Mouse (Mus musculus) heart, embryonic 16.5 days (tissue): Measurements from ENCODE around the gene Faap20. TPM values are rescaled to one million over a fixed set of nuclear protein-coding genes. Genes with fewer than 3 reads are reported as not detected.
A peak's percentile ranks its signal among the peaks of the same experiment; 100 is the strongest.

ENCODE experiments used
- ATAC-seq: fragments of 200-750 bp; cut with Nextera tagmentation; replicated peaks from 2 replicates; pipeline ENCODE4 v1.8.0; 2017; ENCODE audit warnings: moderate number of reproducible peaks; ENCODE audit not compliant: insufficient read depth, low FRiP score; ENCODE audit errors: extremely low read depth
- H3K27ac ChIP-seq: fragments of 300-500 bp; sonication (generic); 2 replicates; pipeline ENCODE4 v1.5.1; 2014; ENCODE audit warnings: mild to moderate bottlenecking, low read length, control low read depth, moderate library complexity
- H3K27me3 ChIP-seq: fragments of 300-500 bp; sonication (generic); 2 replicates; pipeline ENCODE4 v1.6.1; 2014; ENCODE audit warnings: low read length, mixed read lengths; ENCODE audit not compliant: control insufficient read depth, insufficient read depth
- H3K36me3 ChIP-seq: fragments of 300-500 bp; sonication (generic); 2 replicates; pipeline ENCODE4 v1.6.1; 2014; ENCODE audit not compliant: control insufficient read depth, insufficient read depth
- H3K4me1 ChIP-seq: fragments of 300-500 bp; sonication (generic); 2 replicates; pipeline ENCODE4 v1.6.1; 2014; ENCODE audit warnings: low read length, mixed read lengths; ENCODE audit not compliant: control insufficient read depth, insufficient read depth
- H3K4me2 ChIP-seq: fragments of 300-500 bp; sonication (generic); 2 replicates; pipeline ENCODE4 v1.6.1; 2014; ENCODE audit warnings: low read depth, mild to moderate bottlenecking, control low read depth, low read length
- H3K4me3 ChIP-seq: fragments of 300-500 bp; sonication (generic); 2 replicates; pipeline ENCODE4 v1.5.1; 2014; ENCODE audit warnings: mild to moderate bottlenecking, control low read depth, low read length
- H3K9ac ChIP-seq: fragments of 300-500 bp; sonication (generic); 2 replicates; pipeline ENCODE4 v1.6.1; 2014; ENCODE audit warnings: low read length, control low read depth
- H3K9me3 ChIP-seq: fragments of 300-500 bp; sonication (generic); replicated peaks from 2 replicates; pipeline ENCODE4 v1.6.1; 2016; ENCODE audit warnings: low read length; ENCODE audit not compliant: control insufficient read depth
- WGBS: fragments of 180-500 bp; shearing (Covaris S2); extraction: QIAGEN DNeasy Blood & Tissue Kit; methylation state at CpG from one replicate; pipeline ENCODE4 v1.1.7; 2014; 5-methylcytosine and 5-hydroxymethylcytosine counted together
- polyA plus RNA-seq: library from polyadenylated mRNA; unstranded; fragments of >200 nt; fragmentation: Nextera tagmentation; extraction: Ambion mirVana; gene quantifications from 2 replicates; pipeline ENCODE4 v1.2.1, GENCODE M21; 2015

Faap20 gene
- polyA plus RNA-seq, 1 experiment from 2014 or later = 68.4 TPM

DNA sequence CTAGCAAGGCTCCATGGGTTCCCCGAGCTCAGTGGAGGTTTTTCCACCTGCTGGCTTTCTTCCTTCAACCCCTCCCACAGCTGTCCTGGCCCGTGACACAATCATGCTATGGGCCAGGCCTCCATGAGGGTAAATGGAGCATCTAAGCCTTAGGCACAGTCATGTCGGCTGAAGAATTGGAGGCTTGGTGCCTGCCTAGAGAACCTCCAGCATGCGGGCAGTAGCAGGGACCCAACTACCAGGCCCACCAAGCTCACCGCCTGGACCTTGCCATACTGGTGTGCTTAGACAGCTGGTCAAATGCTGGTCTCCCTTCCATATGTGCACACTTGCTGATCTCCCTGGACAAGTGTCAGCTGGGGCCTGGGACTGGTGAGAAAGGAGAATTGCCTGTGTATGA lies 23.7 kb upstream of the Faap20 start:
- WGBS = 82% methylated on average over 5 of the region's 5 CpGs

DNA sequence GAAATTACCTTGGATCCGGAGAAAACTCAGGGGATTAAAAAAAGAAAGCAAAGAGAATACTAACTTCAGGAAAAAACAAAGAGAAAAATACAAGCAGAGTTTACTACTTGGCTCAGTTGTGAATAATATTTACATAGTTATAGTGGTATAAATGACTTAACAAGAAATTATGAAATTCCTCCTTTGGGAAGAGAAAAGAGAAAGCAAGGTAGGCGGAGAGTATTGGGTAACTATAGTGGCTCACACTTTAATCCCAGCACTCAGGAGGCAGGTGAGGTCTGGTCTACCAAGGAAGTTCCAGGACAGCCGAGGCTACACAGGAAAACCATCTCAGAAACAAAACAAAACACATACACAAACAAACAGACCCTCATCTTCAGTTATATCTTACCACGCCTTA lies 21.6 kb upstream of the Faap20 start:
- Histone ChIP-seq H3K27me3 (no peaks in the 10 kb centered on the region), H3K4me2 (no peak overlapping the region), H3K4me1 (peaks cover 6% of the 10 kb centered on the region), H3K27ac (no peak overlapping the region), H3K9me3 (no peaks in the 10 kb centered on the region), H3K36me3 (no peaks in the 10 kb centered on the region), H3K9ac (no peak overlapping the region), H3K4me3 (no peak overlapping the region)
- no peak for ATAC-seq
- WGBS = 78% methylated on average over 4 of the region's 4 CpGs

More for the DNA sequence above, 23.7 kb upstream of the Faap20 start:
- no peak overlapping the region for H3K27ac ChIP-seq
- no peaks in the 10 kb centered on the region for H3K36me3 ChIP-seq
- H3K4me2 ChIP-seq = no peak overlapping the region
- H3K4me3 ChIP-seq = no peak overlapping the region
- H3K9ac ChIP-seq = no peak overlapping the region
- no peak for ATAC-seq
- H3K27me3 ChIP-seq = no peaks in the 10 kb centered on the region
- H3K9me3 ChIP-seq = no peaks in the 10 kb centered on the region
- H3K4me1 ChIP-seq = peaks cover 5% of the 10 kb centered on the region

DNA sequence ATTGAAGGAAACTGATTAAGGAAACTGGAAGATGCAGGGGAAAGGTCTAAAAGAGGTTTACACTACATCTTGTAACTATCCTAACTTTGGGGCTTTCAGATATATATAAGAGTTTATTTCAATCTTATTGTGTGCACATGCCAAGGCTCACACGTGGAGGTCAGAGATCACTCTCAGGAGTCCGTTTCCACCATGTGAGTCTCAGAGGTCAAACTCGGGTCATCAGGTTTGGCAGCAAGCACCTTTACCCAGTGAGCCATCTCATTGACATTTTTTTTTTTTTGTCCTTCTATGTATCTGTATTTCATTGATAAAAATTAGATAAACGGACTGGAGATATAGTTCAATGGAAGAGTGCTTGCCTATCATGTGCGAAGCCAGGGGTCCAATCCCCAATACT lies 21.1 kb upstream of the Faap20 start:
- H3K36me3 ChIP-seq = no peaks in the 10 kb centered on the region
- WGBS = 66% methylated on average over 5 of the region's 5 CpGs
- peaks cover 10% of the 10 kb centered on the region for H3K4me1 ChIP-seq
- H3K9ac ChIP-seq = no peak overlapping the region
- H3K4me2 ChIP-seq = no peak overlapping the region
- no peaks in the 10 kb centered on the region for H3K9me3 ChIP-seq
- H3K27me3 ChIP-seq = no peaks in the 10 kb centered on the region
- no peak overlapping the region for H3K4me3 ChIP-seq
- ATAC-seq = no peak
- H3K27ac ChIP-seq = no peak overlapping the region

DNA sequence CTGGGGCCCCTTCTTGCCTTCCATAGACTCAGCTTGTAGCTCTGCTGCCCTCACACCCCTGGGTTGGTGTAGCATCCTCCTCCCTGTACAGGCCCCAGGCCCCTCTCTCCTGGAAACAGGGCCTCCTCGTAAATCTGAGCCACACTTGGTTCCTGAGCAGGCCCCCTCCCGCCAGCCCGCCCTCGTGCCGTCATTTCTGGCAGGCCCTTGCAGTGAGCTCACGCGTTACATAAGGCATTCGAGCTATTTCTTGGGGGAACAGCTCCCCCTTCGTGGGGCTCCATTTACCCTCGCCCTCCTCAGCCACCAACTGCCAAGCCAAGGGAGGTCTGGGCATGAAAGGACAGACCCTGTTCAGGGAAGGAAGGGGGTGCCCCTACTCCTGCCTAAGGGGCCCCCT lies 15.7 kb upstream of the Faap20 start:
- Histone ChIP-seq H3K27ac (peak overlapping the region; percentile 95), H3K9me3 (no peaks in the 10 kb centered on the region), H3K4me1 (peaks cover 43% of the 10 kb centered on the region), H3K9ac (peak overlapping the region; percentile 75), H3K4me2 (peak overlapping the region; percentile 60), H3K4me3 (peak overlapping the region; percentile 22; the same call in 1 of the 2 replicates), H3K36me3 (no peaks in the 10 kb centered on the region), H3K27me3 (no peaks in the 10 kb centered on the region)
- ATAC-seq = peak; percentile 37
- 3% methylated on average over 10 of the region's 10 CpGs for WGBS

DNA sequence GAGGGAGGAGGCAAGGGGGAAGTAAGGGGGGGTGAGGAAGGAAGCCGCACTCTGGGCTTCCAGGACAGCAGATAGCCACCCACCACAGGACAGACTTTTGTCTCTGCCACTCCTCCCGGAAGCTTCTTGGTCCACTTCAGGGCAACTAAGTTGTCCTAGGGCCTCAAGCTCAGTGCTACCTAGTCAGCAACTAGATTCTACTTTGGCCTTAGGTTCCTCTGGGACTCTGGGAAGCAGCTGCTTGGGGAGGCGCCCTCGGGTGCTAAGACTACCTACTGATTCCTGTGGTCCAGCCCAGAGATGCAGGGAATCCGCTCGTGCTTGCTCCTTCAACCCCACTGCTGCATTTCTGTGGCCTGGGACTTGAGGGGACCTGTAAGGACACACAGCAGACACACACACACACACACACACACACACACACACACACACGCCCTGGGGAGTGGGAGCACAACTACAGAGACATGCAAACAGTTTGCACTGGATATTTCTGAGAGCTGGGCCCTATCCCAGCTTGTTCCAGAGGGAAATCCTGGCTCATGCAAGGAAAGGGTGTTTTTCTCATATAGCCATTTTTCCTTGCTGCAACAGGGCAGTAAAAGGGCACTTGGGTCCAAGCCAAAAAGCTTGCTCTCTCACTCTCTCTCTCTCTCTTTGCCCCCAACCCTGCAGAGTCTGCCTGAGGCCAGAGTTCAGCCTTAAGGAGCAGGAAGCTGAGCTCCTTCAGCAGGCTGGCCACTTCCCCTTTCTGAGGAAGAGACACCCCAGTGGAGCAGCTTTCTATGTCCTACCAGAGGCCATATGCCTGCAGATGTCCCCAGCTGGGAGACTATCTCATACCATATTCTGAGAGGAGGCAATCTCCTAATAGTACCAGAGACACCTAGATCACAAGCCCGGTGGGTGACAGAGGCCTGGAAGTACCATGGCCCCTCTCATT lies 15.0 kb upstream of the Faap20 start:
- 27% methylated on average over 8 of the region's 8 CpGs for WGBS
- H3K27ac ChIP-seq = peak overlapping the region; percentile 95
- 0 out of 2 replicates have a peak, but pooled peaks have one; percentile 3 for ATAC-seq
- no peaks in the 10 kb centered on the region for H3K36me3 ChIP-seq
- H3K27me3 ChIP-seq = no peaks in the 10 kb centered on the region
- peaks cover 43% of the 10 kb centered on the region for H3K4me1 ChIP-seq
- peak overlapping the region; percentile 75 for H3K9ac ChIP-seq
- H3K4me2 ChIP-seq = peak overlapping the region; percentile 60
- peak overlapping the region; percentile 22 for H3K4me3 ChIP-seq
- H3K9me3 ChIP-seq = no peaks in the 10 kb centered on the region

DNA sequence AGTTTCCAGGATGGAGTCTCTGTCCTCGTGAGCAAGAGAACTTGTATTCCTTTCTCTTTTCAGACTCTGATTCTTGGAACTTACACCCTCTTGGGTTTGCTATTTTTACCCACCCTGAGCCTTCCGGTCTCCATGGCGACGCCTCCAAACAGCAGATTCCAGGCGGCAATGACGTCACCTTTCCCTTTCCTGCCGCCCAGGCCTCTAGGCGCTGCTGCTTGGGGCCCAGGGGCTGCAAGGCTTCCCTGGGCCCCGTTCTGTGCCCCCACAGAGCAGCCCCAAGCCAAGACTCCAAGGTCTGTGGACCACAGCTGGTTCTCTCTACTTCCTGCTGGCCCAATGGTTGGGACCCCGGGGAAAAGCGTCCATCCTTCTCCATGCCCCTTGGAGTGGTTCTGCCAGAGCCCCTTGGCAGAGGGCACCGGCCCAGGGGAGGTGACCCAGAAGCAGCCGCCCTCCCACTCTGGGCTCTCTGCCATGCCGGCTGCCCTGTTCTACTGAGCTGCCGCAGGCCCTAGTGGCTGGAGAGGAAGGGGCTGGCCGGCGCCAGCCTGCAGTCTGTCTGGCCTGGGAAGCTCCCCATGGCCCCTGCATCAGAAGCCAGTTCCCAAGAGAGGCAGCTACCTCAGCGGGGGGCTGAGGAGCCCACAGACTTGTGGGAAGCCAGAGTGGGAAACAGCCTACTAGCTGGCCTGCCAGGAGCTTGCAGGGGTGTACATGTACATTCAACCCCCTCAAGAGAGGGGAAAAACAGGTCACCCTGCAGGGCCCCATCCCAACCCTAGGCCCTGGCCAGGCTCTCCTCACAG lies 14.1 kb upstream of the Faap20 start:
- Histone ChIP-seq H3K4me2 (peak overlapping the region; percentile 60), H3K27ac (peak overlapping the region; percentile 95), H3K27me3 (no peaks in the 10 kb centered on the region), H3K4me3 (peak overlapping the region; percentile 22), H3K36me3 (no peaks in the 10 kb centered on the region), H3K9me3 (no peaks in the 10 kb centered on the region), H3K4me1 (peaks cover 43% of the 10 kb centered on the region), H3K9ac (peak overlapping the region; percentile 75)
- WGBS = 3% methylated on average over 18 of the region's 18 CpGs
- peak; percentile 88 for ATAC-seq

DNA sequence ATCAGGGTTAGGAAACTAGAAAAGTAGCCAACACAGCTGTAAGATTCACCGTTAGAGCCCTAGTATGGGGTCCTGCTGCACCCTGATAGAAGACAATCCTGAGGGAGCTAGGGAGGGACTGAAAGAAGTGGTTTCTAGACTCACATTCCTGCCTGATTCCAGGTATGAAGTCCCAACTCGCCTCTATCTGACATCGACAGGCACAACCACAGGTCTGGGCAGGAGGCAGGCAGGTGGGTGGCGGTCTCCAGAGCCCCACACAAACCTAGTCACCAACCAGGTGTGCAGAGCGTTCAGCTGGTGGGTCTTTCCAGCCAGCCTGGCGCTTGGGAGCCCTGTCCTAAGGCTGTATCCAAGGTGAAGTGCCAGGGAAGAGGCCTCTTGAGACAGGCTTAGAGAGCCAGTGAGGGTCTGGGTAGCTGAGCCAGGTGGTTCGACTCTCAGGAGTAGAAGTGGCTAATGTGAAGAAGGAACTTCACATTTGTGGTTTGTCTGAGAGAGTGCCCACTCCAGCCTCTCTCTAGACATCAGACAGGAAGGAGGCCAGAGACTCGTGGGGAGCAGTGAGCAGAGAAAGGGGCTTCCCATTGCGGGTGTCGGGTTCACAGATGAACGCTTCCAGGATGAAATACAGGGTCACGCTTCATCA lies 12.7 kb upstream of the Faap20 start:
- no peak for ATAC-seq
- H3K4me2 ChIP-seq = no peak overlapping the region
- H3K4me3 ChIP-seq = no peak overlapping the region
- no peaks in the 10 kb centered on the region for H3K36me3 ChIP-seq
- H3K27me3 ChIP-seq = no peaks in the 10 kb centered on the region
- H3K4me1 ChIP-seq = peaks cover 48% of the 10 kb centered on the region
- no peaks in the 10 kb centered on the region for H3K9me3 ChIP-seq
- 0 out of 2 replicates have a peak overlapping the region, but pooled peaks have one; percentile 22 for H3K9ac ChIP-seq
- peak overlapping the region; percentile 95 for H3K27ac ChIP-seq
- 75% methylated on average over 12 of the region's 12 CpGs for WGBS

DNA sequence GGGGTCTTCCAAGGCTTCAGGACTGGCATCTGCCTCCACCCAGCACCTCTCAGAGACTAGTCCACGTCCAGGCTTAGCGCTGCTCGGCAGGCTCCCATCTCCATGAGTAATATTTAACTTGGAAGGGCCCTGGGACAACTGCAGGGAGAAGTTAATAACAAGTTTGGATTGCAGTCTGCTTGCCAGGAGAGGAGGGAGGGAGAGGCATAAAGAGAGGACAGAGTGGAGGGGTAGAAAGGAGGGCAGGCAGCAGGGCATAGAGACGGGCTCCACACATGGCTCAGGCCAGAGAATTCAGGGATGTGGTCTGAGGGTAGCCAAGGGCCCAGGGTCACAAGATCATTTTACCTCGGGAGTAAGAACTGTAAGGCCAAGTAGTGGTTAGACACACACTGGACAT lies 11.3 kb upstream of the Faap20 start:
- H3K27me3 ChIP-seq = no peaks in the 10 kb centered on the region
- peak overlapping the region; percentile 64; the same call in 1 of the 2 replicates for H3K27ac ChIP-seq
- H3K4me2 ChIP-seq = no peak overlapping the region
- H3K9me3 ChIP-seq = no peaks in the 10 kb centered on the region
- H3K4me3 ChIP-seq = no peak overlapping the region
- no peaks in the 10 kb centered on the region for H3K36me3 ChIP-seq
- no peak overlapping the region for H3K9ac ChIP-seq
- H3K4me1 ChIP-seq = peaks cover 46% of the 10 kb centered on the region
- 63% methylated on average over 5 of the region's 5 CpGs for WGBS
- ATAC-seq = no peak
